Mouse (Mus musculus): ENCODE data around the gene Xpa. TPM values are rescaled to one million over a fixed set of nuclear protein-coding genes. Genes with fewer than 3 reads are reported as not detected.

Xpa gene
- 9.3 and 9.9 TPM in 2 replicates for polyA plus RNA-seq (2012; rRNA removed)

DNA sequence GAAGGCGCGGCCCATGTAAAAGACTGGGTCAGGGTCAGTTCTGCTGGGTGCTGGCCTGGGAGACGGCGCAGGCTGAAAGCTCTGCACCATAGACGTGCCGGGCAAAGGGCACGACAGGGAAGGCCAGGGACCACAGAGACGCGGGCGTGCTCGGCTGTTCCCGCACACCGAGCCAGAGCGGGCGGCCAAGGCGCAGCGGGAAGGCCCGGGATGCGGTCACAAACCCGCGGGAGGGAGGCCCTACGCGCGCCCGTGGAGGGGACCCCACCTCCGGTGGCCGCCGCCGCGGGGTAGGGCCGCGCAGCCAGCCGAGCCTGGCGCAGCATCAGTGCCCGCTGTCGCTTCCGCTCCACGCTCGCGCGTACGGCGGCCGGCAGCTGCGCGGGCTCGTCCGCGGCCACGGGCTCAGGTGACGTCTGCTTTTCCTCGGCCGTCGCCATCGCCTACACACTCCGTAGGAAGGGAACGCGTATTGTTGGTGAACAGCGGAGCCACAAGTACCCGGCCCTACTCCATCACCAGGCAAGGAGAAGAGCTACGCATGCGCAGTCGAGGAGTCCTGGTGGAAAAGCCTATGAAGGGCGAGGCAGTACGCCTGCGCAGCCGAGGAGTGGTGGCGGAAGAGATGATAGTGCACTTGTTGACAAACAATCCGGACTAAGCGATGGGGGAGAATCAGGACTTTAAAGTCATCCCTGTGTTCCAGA lies at the start of gene Xpa:
TSS of gene Xpa (minus strand) at position 531 of the 707 bp plus-strand sequence.

DNA sequence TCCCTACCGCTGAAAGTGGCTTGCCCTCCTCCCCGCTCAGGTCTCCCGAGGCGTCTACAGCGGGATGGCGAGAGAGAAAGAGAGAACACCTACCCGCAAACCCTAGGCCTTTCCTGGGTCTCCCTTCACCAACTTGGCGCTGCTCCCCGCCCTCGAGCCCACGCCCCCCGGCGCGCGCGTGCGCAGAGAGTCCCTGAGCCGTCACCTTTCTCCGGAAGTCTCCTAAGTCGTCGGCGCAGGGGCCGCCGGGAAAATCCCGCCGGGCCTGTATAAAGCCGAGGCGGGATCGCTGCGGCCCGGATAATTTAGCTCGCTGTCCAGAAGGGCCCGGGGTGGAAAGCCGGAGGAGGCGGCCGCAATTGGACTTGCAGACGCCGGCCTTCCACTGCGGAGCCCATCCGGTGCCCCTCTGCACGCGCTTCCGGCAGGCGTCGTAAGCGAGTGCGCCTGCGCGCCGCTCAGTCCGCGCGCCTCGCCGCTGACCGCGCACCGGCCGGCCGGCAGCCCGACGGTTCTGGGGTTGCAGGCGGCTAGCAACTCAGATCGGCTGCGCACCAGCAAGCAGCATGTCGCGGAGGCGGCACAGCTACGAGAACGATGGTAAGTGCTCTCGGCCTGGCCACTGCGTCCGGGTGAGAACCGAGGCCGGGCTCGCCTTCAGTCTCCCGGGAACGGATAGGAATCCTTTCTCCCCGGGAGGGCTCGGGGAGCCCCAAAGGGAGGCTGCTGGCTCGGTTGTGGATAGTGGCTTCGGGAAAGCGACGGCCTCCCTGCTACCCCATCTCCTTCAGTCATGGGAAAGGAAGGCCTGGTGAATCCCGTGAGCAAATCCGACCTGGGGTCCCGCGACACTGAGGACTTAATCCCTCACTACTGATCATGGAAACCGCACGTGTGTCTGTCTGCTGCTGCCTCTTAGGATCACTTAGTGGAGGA lies 57.6 kb downstream of the Xpa start, which contains the start of the genes Ncbp1 and Tstd2:
TSS of gene Ncbp1 (plus strand) at position 327 of the 936 bp plus-strand sequence.
TSS of gene Tstd2 (minus strand) at position 408 of the 936 bp plus-strand sequence.

Other genes starting within 250 kb of the Xpa start
- gene Tdrd7, start 231.0 kb downstream of the Xpa start, polyA plus RNA-seq (2012; rRNA removed) = 15.3 and 16.2 TPM in 2 replicates
- gene Tmod1, start 157.4 kb downstream of the Xpa start, polyA plus RNA-seq (2012; rRNA removed) = 13.1 and 13.7 TPM in 2 replicates
- 22.7 and 23.9 TPM in 2 replicates for gene Ncbp1, start 57.7 kb downstream of the Xpa start, polyA plus RNA-seq (2012; rRNA removed)
- 6.7 and 6.9 TPM in 2 replicates for gene Tstd2, start 57.6 kb downstream of the Xpa start, polyA plus RNA-seq (2012; rRNA removed)
- 0.02 and 0.03 TPM in 2 replicates for gene Foxe1, start 147.3 kb upstream of the Xpa start, polyA plus RNA-seq (2012; rRNA removed)
- gene Trmo, start 193.1 kb upstream of the Xpa start, polyA plus RNA-seq (2012; rRNA removed) = 7.2 and 8.3 TPM in 2 replicates
- 103 and 104 TPM in 2 replicates for gene Hemgn, start 217.2 kb upstream of the Xpa start, polyA plus RNA-seq (2012; rRNA removed)